Mouse (Mus musculus): ENCODE measurements around the gene Cyth1.

- TF ChIP-seq CTCF (IDR thresholded peaks at IDR 0.05; ENCODE audit: borderline replicate concordance, insufficient read depth, low read depth, low read length) (no peak), POLR2A (IDR thresholded peaks at IDR 0.05; ENCODE audit: borderline replicate concordance, insufficient read depth, low read length) (no peak)
Measured at GRCm38 (mm10) chr11:118211749-118212635, 36.4 kb downstream of the Cyth1 start.
